Mouse (Mus musculus): ENCODE results near the gene Gbp5. TPM values are rescaled to one million over a fixed set of nuclear protein-coding genes. Genes with fewer than 3 reads are reported as not detected.

Gene Gbp5
- 1 to 10 TPM; 3.4 to 6.7 TPM for total RNA-seq (2021)
- long read RNA-seq, experiment 1 = 0 reads
- long read RNA-seq, experiment 2, partial matches to known transcripts = 0 of 1 reads
- long read RNA-seq, experiment 2, other reads (novel, unspliced or antisense) = 1 of 1 reads

DNA sequence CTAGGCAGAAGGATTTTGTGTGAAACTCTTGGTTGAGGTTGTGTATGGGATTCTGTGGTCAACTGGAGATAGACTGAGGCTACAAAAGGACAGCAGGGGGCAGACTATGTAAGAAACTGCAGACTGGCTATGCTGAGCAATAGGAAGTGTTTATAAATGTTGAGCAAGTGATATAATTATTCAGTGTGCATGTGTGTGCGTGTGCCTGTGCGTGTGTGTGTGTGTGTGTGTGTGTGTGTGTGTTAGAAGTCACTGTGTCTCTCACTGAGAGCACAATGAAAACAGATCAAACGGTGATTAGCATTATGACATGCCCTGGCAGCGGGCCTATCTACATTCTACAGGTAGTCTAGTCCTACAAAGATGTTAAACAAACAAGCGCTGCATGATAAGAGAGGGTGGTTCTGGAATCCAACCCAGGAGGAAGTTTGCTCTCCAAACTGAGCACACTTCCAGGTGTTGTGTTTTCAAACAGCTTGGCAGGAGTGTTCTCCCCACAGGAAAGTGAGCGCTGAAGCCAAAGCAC lies at the start of gene Gbp5:
Gene Gbp5, plus strand, starts transcription at position 443 of the 526 bp plus-strand sequence.
- peak; percentile 35 to 44 for DNase-seq (ENCODE audit: low spot score in 2 of 2)

DNA sequence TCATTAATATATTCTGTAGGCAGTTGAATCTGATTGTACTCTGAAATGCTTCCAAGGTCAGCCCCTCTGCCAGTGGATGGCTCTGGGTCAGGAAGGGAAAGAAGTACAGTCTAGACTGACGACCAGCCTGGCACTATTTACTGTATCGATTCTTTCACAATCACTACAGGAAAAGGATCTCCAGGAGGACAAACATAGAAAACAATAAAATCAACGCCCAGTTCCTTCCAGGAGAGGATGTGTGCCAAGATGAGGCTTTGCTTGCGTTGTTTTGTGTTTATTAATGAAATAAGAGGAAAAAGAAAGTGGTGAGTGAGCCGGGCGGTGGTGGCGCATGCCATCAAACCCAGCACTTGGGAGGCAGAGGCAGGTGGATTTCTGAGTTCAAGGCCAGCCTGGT lies 39.6 kb upstream of the Gbp5 start:
- no peak for DNase-seq (ENCODE audit: low spot score in 2 of 2)

DNA sequence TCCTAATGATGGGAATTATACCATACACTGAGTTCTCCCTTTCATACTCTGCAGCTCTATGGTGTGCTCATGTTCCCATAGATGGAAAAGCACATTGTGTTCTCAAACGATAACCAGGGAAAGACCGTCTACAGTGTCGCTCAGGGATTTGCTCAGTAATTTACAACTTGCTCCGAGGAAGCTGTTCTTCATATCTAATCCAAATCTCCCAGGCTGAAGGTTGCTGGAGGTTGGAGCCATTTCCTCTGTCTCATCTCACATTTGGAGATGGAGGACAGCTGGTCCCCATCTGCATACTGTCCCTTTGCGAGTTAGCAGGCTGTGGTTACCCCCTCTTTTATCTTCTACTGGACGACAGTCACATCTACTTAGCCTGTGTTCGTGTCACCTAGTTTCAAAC lies 34.5 kb upstream of the Gbp5 start:
- no peak for DNase-seq (ENCODE audit: low spot score in 2 of 2)

DNA sequence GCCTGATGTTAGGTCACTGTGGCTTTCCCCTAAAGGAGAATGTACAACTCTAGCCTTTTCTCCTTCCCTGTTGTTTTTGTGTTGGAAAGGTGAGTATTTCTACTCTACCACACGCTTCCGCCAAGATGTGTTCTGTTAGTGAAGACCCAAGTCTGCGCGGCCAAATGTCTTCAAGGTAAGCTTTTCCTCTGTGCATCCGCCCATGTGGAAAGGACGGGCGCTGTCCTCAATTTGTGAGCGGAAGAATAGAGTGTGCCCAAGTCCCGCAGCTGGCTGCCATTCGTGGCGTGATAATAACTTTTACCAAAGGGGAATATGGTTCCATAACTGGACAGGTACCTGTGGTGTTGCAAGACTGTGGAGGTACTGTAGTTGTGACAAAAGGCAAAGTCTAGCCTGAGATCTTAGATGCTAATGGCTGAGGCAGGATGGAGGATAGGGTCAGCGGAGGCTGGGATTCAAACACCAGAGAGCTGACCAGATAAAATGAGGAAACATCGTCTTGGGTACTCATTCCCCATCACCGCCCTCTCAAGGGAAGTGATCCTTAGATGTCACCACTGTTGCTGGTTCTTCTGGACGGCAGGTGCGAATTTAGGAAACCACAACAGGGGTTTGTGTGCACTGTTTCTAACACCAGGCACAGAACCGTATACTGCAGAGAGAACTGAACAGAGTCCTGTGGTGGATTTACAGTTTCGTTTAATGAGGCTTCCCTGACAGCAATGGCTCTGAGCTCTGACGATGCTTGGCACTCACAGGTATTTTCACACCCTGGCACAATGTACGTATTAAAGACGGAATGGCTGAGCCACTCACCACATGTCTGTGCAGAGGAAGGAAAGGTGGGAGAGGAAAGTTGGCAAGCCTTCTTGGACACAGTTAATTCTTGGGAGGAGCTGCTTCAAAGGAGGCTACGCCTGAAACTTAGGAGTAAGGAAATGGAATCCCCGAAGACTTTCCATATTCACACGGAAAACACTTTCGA lies 30.7 kb upstream of the Gbp5 start:
- DNase-seq (ENCODE audit: low spot score in 2 of 2) = no peak

DNA sequence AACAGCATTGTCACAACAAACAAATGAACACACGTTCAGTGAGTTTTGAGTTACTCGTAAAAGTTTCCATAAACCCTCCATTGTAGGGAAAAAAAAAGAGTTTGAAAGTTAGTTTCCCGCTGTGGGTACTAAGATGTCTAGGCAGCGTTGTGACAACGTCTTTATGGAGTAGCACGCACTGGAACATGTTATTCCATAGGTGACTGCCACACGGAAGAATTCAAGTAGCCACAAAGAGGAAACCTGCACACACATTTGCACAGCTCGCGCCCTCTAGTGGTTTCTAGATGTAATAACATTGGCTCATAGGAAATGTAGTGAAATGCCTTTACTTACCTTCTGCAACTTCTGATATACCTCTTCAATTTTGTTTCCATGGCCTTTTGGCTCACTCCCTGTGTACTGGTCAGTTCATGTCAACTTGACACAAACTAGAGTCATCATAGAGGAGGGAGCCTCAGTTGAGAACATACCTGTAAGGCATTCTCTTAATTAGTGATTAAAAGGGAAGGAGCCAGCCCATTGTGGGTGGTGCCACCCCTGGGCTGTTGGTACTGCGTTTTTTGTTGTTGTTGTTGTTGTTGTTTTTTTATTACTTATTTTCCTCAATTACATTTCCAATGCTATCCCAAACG lies 19.3 kb upstream of the Gbp5 start:
- no peak for DNase-seq (ENCODE audit: low spot score in 2 of 2)

DNA sequence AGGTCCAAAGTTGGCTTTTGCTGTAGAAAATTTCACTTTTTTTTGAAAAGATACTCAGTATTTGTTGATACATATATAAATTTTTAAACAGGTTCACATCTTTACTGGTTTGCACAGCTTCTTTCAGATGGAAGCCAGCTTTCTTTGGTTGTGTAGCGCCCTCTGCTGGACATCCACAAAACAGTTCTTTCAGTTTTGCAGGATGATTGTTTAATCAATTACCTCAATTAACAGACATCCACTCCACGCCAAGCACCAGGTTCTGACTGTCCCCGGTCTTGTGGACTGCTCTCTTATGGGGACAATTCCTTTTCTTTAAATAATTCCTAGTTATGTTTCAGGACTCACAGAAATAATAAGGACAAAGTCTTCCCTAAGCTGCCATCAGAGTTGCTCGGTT lies 17.9 kb upstream of the Gbp5 start:
- DNase-seq (ENCODE audit: low spot score in 2 of 2) = peak; percentile 59 to 70

DNA sequence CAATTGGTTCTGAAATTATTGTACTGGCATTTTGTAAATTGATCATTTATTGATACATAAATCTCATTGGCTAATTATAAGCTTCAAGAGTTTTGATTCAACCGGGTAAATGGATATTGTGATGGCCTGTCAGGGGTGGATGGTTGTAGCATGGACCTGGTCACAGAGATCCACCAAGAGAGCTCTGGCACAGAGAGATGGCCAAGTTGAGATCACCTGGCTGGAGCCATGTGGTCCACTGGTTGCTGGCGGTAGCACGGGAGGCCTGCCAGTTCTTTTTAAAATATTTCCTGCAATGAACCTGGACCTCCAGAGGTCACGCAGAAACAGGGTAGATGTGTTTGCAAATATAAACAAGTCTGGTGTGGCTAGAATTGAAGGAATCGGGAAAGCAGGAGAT lies 15.9 kb upstream of the Gbp5 start:
- DNase-seq (ENCODE audit: low spot score in 2 of 2) = no peak

DNA sequence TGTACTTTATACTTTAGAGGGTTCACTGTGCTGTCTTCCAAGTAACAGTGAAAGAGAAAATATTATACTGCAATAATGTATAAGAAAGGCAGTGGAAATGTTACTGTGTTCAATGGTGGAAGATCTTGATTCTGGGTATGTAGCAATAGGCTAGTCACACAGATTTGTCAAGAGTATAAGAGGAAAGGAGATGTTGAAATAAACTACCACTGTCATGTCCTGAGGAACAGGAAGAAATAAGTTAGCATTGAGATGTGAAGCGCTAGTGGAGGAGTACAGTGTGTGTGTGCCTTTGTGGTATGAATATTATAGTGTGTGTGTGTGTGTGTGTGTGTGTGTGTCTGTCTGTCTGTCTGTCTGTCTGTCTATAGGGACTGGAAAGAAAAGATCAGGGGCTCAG lies 15.4 kb upstream of the Gbp5 start:
- DNase-seq (ENCODE audit: low spot score in 2 of 2) = no peak

DNA sequence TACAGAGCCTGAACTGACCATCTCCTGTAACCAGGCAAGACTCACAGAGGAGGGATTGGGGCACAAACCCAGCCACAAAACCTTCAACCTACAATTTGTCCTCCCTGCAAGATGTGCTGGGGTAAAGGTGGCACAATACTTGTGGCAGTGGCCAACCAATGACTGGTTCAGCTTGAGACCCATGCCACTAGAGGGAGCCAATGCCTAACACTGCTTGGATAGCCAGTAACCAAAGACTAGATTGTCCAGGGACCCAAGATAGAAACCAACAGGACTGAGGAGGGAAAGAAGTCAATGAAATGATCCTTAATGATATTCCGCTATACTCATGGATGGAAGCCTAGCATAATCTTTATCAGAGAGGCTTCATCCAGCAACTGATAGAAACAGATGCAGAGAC lies 3.3 kb upstream of the Gbp5 start:
- DNase-seq (ENCODE audit: low spot score in 2 of 2) = peak; percentile 63

DNA sequence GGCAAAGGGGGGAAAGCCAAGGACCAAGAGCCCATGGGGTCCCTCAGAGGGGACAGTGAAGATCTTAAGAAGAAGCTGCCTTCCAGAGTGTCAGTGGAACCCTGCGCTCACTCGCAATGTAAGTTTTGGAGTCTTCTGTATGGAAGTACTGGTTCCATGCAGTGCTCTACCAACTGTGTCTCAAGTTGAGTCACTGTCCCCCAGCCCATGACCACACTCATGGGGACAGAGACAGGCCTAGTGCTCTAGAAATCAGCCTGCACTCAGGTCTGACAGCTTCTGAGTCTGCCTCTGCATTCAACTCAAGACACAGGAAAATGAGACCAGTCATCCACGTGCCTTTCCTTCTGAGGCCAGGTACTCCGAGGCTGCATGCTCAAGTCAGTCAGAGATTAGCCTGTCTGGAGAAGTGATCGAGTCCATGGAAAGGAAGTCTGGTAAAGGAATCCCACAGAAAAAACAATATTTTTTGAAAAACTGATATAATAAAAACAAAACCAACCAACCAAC lies 1.4 kb downstream of the Gbp5 start:
- no peak for DNase-seq (ENCODE audit: low spot score in 2 of 2)

DNA sequence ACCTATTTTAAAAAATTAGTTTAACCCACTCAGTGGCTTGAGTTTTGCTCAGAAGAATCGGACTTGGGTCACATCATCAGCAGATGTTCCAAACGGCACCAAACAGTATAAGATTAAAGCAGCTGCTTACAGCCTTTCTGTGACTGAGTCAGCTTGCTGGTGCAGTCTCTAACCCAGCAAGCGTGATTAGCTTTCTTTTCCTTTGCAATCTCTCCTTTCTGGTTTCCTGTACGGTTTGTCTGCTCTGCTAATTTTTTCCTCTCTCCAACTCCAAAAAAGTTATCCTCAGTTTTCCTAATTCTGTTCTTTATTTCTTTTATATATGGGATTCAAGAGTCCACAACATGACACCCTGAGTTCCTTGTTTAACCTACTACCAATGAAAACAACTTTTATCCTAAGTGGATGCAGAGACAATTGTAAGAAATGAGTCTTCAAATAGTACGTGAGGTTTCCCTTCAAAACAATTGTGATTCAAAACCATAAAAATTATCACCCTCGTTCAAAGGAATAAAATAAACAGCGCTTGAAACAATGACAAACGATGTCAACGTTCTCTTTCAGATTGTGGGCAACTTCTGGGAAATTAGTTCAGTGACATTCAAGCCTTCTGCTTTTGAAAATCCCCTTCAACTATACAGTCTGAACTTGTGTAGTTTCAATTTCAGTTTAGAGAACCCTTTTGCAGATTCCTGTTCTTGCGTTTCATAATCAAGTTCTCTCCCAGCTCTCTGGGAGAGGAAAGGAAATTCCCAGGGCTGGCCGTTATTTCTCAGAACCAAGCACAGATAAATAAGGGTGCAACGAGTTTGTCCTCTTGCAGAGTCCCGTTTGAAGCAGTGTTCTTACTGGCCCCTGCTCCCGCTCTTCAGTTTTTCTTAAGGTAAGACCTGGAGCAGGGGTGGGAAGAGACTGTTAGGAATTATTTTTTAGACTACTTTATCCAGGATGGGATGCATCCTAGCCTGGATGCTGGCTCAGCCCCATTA lies 2.6 kb downstream of the Gbp5 start:
- no peak for DNase-seq (ENCODE audit: low spot score in 2 of 2)

DNA sequence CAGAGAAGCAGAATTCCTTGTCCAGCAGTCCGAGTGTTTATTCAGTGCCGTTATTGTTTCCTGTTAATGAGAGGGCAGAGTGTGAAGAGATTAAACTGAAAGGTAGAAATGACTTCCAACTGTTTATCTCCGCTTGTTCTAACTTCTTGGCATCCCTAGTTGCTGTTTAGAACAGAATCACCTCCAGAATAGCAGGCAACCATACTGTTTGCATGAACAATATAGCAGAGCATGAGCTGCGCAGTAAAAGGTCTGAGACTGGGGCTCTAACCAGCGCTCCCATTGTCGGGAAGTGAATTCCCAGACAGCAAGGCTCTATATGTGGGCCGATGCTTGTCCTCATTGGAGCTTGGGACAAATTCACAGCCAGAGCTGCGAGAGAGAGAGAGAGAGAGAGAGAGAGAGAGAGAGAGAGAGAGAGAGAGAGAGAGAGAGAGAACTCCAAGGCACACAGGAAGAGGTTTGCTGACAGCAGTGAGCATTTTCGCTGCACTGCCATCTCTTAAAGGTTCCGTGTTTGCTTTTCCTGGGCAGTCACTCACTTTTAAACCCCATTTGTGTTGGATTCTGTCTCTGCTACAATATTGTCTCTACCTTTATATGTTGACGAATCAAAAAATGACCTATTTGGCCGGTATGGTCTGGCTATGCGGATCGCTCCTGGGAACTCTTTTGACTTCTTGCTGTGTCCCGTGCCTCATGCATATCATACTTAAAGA lies 3.5 kb downstream of the Gbp5 start:
- DNase-seq (ENCODE audit: low spot score in 2 of 2) = no peak

DNA sequence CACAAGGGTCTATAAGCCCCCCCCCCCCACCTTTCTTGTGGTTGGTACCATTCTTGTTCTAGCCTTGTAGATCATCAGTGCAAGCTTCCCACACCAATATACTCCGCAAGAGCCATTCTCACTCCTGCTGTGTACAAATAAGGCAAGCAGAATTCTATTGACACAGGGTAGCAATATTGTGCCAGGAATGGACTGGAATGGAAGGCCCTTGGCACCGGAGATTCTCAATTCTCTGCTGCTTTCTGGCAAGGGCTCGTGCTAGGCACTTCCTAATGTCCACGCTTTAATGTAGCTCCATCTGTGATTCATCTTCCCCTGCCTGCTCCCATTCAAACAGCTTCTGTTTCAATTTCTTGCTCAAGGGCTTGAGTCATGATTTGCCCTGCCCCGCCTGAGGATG lies 5.2 kb downstream of the Gbp5 start:
- DNase-seq (ENCODE audit: low spot score in 2 of 2) = no peak

DNA sequence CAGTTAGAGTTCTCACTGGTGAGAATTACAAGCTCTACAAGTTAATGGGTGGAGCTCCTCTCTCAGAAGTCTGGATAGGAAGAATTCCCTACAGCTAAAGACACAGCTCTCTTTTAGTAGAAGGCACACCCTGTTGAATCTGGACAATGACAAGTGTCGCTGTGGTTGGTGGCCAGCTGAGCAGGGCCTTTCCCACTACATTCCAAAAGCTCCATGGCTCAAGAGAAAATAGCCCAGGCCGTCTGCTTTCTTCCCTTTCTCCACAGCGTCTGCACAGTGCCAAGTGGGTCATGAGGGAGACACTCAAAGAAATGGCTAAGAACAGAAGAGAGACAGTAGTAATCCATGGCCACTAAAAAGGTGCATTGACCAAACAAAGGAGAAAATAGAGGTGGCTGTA lies 34.3 kb downstream of the Gbp5 start:
- no peak for DNase-seq (ENCODE audit: low spot score in 2 of 2)

DNA sequence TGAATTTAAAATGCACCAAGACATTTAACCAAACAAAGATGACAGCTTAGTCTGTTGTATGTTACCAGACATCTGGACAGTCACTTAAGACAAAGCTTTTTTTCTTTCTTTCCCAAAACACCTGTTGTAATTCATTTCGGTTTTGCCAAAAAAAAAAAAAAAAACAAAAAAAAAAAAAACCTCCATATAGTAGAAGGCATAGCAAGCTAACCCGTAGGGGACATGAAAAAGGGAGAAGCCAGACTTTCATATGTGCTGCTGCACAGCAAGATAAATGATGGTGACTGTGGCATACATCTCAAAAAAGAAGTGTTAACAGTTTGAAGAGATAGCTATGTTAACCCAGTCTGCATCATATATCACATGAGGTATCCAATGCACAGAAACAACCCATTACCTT lies 35.8 kb downstream of the Gbp5 start:
- no peak for DNase-seq (ENCODE audit: low spot score in 2 of 2)

DNA sequence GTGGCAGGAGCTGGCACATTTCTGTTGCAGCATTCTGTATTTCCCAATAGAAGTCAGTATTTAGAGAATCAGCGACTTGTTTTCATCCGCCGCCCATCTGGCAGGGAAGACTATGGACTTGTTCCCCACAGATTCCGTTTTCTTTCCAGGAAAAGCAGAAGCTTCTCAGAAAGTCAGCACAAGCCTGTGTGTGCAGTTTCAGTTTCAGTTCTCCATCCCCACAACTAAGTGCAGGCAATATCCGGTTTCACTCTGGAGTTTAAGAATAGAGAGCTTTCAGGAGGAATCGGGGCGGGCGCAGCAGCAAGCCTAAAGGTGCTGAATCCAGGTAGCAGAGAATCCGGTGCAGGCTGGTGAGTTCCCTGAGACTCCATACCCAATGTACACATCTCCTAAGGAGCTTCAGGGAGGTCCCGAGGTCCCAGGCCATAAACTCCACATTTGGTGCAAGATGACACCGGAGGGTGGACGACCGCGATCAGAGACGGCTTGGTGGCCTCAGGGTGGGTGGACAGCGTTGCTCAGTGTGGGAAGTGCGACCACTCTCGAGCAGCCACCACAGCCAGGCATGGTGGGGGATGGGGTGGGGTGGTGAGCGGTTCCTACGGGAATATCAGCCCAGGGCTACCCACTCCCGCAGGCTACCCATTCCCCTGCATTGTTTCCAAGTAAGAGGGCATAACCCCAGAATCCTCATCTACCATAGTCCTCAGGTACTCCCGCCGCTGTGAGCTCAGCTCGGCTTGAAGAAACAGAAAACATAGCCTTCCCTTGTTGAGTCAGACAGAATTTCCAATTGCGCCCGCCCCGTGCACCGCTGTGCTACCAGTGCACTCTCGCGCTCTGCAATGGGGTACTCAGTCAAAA lies 36.5 kb downstream of the Gbp5 start, which contains the start of gene Gbp7:
Gene Gbp7, plus strand, starts transcription at position 256 of the 867 bp plus-strand sequence.
- DNase-seq (ENCODE audit: low spot score in 2 of 2) = peak; percentile 40 to 50

DNA sequence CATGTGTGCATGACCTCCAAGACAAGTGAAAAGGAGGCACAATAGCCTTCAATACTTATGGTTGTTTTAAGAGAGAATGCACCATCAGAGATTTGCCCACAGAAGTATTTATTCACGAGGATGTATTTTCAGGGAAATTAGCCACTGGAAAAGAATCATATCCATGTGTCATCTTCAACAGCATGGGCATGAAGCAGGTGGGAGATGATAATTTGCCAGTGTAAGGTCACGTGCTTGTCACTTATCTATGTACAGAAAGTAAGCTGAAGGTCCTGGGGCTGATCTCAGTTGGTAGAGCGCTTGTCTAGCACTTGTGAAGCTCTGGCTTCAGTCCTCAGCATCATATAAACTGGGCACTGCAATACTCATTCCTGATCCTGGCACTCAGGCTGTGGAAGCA lies 37.8 kb downstream of the Gbp5 start:
- DNase-seq (ENCODE audit: low spot score in 2 of 2) = no peak

DNA sequence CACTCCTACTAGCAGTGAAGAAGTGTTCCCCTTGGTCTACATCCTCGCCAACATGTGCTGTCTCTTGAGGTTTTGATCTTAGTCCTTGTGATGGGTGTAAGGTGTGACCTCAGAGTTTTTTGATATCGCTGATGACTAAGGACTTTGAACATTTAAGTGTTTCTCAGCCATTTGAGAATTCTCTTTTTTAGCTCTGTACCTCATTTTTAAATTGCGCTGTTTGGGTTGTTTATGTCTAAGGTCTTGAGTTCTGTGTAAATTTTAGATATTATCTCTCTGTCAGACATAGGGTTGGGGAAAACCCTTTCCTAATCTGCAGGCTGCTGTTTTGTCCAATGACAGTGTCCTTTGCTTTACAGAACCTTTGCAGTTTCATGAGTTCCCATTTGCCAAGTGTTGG lies 39.4 kb downstream of the Gbp5 start:
- DNase-seq (ENCODE audit: low spot score in 2 of 2) = no peak

DNA sequence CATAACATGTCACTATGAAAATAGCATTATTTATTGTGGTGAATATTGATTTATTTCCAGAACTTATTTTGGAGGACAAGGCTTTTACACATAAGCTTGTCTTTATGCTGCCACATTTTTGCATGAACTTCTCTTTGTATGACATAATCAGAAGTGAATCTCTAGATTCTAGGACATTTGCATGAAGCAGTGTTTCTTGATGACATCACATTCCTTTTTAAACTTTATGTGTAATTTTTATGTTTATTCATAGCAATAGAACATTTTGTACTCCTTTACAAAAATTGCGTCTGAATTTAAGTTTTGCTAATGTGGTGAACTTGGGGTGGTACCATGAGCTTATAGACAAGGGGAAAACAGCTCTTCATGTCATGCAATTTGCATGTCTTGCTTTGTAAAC lies 41.9 kb downstream of the Gbp5 start:
- no peak for DNase-seq (ENCODE audit: low spot score in 2 of 2)

Measured in adrenal gland, adult 18-20 months (tissue).